Mouse (Mus musculus) c-Kit-positive CD71-negative TER-119-negative erythroid progenitor cells, embryonic 14.5 days (primary cell): ENCODE measurements around the gene Abcg1.

Source experiments
- DNase-seq: peaks from one replicate; pipeline ENCODE4 v3.0.0-alpha.2; 2013; ENCODE audit warnings: low read depth

Abcg1 gene

DNA sequence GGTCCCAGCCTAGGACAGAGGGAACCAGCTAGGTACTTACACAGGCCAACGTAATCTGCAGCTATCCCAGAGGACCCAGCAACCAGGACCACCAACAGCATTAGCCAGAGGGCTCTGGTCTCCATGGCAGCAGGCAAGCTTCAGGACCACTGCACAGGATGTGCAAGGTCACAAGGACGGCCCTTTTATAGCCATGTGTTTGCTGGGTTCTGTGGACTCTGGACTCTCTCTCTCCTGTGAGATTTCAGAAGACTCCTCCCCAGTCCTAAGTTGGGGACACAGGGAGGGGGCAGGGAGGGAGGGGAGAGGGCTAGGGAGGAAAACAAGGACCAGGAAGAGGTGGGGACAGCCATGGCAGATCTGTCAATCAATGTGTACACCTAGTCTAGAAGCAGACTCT is 72.0 kb downstream of the Abcg1 start, which contains the start of gene Tff3:
Gene Tff3, minus strand, starts transcription at position 195 of the 400 bp plus-strand sequence.
- no peak for DNase-seq

- no peak for DNase-seq
Observed at GRCm38 (mm10) chr17:31131269-31131821, 73.9 kb downstream of the Abcg1 start.

GRCm38 (mm10) chr17:31133776-31134175 is 76.3 kb downstream of the Abcg1 start:
- no peak for DNase-seq

DNA sequence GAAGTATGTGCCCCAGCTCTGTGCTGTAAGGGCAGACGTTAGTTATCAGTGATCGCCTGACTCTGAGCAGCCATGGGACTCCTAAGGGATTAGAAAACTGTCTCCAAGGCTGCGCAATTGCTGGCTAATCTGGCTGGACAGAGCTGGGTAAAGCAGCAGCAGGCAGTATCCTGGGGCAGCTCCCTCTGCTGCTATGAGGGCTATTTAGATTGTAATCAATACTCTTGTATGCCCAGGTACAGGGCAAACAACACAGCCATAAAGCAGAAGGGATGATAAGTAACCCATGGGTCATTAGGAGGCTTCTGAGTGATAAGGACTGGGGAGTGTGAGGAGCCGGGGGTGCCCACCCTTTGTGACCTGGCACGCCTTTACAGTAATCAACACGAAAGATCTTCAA is 77.4 kb downstream of the Abcg1 start:
- DNase-seq: no peak

DNA sequence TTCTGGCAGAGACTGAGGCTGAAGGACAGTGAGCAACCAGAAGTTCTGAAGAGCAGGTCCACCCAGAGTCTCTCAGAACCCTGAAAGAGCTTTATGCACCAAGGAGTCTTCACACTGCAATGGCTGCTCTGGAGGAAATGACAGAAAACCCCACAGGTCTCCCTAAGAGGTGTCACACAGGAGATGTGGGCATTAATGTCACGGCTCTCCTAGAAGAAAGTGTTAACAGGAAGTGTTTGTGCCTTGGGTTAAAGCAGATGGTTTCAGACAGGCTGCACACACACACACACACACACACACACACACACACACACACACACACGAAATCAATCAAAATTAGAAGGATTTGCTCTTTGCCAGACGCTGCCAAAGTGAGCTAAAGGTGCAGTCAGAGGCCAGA is 78.8 kb downstream of the Abcg1 start:
- no peak for DNase-seq

GRCm38 (mm10) chr17:31136821-31137220 is 79.3 kb downstream of the Abcg1 start:
- DNase-seq: no peak

DNA sequence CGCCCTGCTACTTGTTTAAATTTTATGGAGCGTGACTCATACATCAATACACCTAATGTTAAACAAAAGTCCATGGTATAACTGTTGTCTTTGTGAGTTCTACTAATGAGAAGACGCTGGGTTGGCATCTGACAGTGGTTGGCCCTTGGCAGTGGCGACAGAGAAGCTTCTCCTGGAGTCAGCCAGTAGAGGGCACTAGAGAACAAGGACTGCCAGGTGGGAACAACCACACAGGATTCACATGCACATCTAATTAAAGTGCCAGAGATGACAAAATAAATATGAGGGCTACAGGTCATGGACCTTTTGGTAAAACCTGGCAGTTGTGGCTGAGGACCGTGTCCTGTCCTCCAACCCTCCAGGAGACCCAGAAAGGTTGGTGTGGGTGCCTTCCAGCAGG is 80.9 kb downstream of the Abcg1 start:
- DNase-seq: peak; percentile 58

DNA sequence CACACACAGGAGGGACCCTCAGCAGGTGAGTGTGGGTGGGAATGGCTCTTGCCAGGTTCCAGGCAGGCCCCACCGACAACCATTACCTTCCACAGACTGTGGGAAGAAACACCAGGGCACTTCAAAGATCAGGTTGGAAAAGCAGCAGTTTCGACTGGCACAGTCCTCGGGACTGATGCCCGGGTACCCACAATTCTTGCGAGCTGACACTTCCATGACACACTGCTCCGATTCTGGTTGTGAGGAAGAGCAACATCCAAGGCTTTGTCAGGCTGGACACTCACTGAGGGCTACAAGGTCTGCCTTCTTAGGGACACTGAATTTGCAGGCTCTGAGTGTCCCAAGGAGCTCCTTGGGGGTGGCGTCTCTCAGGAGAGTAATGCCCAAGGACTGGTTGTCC is 84.6 kb downstream of the Abcg1 start:
- no peak for DNase-seq

- DNase-seq: no peak
Observed at GRCm38 (mm10) chr17:31144040-31145037, 86.9 kb downstream of the Abcg1 start, which contains the start of gene Tff2. Tff2 (minus strand) TSS chr17:31144282.

- DNase-seq: no peak
Observed at GRCm38 (mm10) chr17:31145998-31146397, 88.5 kb downstream of the Abcg1 start.

DNA sequence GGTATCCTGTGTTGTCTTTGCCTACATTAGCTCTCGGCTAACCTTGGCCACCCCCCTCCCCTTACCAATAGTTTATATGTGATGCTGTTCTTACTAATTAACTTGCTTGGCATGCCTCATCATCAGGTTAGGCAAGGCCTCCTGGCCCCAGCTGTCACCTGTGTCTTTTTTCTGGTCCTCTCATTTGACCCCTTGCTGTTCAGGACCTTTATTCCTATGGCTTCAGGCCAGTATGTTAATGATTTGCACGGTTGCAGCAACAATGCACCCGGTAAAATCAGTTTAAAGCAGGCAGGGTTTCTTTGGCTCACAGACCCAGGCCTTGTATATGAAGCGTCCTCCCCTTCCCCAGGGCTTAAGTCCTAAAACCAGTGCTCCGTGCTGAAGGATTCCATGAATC is 95.0 kb downstream of the Abcg1 start:
- DNase-seq: no peak

DNA sequence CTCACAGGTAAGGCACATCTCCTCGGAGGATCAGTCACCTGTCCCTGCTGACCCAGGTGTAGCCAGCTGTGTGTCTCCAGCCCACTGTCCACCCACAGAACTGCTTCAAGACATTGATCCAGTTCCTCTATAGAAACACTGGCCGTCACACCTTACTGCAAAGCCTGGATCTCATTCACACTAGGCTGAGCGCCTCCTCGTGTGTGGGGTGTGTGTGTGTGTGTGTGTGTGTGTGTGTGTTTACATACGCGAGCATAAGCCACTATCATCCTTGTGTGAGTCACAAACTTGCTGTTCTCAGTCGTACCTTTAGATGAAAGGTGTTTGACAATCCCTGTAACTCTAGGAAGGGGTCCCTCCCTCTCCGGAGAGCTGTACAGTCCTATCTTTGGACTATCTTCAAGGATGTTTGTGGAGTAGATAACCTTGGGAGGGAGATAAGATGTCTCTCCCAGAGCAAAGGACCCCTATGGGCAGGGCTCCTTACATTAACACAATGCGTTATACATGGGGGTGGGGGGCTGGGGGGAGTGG is 95.6 kb downstream of the Abcg1 start:
- no peak for DNase-seq

DNA sequence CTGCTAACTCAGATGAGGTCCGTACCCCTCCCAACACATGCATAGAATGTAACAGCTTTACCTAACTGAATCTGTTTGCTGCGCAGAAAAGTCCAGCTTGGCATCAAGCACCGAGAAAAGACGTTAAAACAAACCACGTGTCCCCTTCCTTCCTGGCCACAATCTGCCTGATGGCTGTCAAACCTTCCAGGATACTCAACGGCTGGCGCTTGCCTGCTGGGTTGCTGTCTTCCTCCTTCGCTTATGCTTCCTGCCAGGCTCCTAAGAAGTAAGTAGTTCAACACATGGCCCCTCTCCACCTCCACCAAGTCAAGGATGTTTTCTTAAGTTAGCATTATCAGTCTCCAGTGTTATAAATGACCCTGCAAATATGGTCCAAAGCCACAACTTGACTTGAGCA is 96.3 kb downstream of the Abcg1 start:
- no peak for DNase-seq

DNA sequence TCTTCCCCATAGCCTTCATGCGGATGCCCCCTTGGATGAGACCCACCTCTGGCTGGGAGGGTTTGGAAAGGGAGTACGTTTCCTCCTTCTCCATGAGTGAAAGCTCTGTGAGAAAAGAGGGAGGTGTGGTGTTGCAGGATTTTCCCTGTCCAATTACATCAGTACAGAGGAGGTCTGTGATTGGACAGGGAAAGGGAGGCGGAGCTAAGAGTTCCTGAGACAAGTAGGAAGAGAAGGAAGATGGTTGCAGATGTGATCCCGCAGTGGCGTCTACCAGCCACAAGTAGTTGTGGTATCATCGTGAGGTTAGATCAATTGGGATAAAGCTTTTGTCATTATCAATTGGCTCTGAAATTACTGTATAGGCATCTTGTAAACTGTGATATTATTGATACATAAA is 100.4 kb downstream of the Abcg1 start:
- no peak for DNase-seq

GRCm38 (mm10) chr17:31160291-31160690 is 102.8 kb downstream of the Abcg1 start:
- no peak for DNase-seq

GRCm38 (mm10) chr17:31162607-31163006 is 105.1 kb downstream of the Abcg1 start:
- DNase-seq: peak; percentile 37

GRCm38 (mm10) chr17:31163821-31164220 is 106.3 kb downstream of the Abcg1 start:
- DNase-seq: no peak

DNA sequence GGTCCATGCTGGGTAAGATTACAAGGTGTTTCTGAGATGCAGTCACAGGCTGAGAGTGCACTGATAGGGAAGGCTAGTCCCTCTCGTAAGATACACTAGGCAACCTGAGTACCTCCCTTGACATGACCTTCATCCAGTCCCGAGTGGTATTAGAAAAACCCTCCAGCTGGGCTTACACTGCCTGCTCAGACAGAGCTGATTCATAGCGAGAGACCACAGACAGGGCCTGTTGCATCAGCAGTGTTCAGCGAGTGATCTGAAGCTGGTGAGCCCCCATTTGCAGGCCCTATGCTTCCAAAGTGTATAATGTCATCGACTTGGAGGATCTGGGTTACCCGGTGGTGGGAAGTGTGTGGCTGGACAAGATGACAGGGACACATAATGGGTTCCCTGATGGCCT is 107.7 kb downstream of the Abcg1 start, which contains the start of gene Tff1:
Gene Tff1, minus strand, starts transcription at position 151 of the 400 bp plus-strand sequence.
- no peak for DNase-seq
